Mouse (Mus musculus) testis, postnatal 10 days (tissue): ENCODE results near the gene Timmdc1.
A peak's percentile ranks its signal among the peaks of the same experiment; 100 is the strongest.
"Not testable (repeated sequence)": the region's sequence is repeated elsewhere in the genome, so short reads cannot be mapped to it uniquely, and the experiment has no call there.

Experiments
- DNase-seq: peaks from one replicate; pipeline ENCODE4 v3.0.0; 2021; ENCODE audit warnings: low spot score

Timmdc1 gene

DNA sequence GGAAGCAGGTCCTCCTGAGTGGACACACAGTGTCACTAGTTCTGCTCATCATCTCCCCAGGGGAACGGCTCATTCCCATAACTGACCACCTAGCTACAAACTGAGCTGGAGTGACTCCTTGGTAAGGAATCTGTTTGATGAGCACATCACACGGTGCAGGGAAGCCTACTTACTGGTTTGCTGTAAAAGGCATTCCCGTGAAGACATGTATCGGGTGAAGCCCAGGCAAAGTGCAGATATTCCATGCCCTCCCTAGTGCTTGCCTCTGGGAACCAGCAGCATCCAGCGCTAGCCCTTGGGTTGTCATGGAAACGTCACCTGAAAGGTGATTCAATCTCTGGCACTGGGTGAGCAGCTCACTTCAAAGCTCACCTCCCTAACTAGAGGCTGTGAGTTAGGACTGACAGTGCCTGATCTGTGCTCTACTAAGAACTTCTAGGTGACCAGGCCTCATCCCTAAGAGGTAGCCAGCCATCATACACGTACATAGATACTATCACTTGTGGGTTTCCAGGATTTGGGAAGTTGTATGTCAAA is 25.8 kb downstream of the Timmdc1 start:
- DNase-seq = no peak

DNA sequence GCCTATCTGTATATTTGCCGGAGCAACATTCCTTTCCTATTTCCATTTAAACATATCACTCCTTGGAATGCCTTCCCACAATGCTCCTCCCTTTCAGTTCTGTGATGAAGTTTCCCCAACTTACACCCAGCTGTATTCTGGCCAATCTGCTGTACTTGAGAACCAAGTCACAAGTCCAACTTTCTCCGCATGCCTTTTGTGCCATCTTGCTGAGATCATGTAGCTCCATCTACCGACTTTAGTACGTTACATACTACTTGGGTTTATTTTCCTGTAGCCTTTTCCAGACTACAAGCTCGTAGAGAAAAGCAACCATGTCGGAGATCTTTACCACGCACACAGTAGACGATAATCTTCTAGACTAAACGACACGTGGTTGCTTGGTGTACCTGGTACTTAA is 28.6 kb downstream of the Timmdc1 start:
- DNase-seq = no peak

GRCm38 (mm10) chr16:38492551-38492950 is 29.9 kb downstream of the Timmdc1 start:
- DNase-seq = no peak

GRCm38 (mm10) chr16:38483582-38484309 is 38.7 kb downstream of the Timmdc1 start:
- no peak for DNase-seq

DNA sequence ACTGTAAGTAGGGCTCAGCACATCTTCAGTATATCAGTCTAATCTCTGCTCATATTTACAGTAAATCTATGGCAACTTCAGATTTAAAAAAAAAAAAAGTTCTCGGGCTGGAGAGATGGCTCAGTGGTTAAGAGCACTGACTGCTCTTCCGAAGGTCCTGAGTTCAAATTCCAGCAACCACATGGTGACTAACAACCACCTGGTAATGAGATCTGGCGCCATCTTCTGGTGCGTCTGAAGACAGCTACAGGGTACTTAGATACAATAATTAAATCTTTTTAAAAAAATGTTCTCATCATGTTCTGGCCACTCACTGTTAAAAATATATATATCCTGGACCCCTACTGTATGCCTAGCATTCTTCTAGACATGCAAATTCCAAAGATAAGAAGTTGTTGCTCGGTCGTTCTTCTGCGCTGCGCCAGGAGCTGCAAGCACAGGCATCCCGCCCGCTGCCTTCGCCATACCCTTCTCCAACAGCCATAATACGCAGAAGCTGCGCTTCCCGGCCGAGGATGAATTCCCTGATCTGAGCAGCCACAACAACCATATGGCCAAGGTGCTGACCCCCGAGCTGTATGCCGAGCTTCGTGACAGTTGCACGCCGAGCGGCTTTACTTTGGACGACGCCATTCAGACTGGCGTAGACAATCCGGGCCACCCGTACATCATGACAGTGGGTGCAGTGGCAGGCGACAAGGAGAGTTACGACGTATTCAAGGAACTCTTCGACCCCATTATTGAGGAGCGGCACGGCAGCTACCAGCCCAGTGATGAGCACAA is 39.5 kb downstream of the Timmdc1 start:
- peak; percentile 70 for DNase-seq

- no peak for DNase-seq
Measured at GRCm38 (mm10) chr16:38481327-38481726, 41.1 kb downstream of the Timmdc1 start.

DNA sequence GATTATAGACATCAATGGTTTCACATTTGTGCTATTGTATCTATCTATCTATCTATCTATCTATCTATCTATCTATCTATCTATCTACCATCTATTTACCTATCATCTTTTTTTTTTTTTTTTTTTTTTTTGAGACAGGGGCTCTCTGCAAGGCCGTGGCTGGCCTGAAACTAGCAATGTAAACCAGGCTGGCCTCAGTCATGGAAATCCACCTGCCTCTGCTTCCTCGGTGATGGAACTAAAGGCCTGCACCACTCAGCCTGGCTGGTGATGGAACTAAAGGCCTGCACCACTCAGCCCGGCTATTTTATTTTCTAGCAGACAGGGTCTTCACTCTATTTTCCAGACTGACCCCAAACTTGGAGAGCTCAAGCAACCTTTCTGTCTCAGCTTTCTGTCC is 44.2 kb downstream of the Timmdc1 start:
- DNase-seq = no peak

DNA sequence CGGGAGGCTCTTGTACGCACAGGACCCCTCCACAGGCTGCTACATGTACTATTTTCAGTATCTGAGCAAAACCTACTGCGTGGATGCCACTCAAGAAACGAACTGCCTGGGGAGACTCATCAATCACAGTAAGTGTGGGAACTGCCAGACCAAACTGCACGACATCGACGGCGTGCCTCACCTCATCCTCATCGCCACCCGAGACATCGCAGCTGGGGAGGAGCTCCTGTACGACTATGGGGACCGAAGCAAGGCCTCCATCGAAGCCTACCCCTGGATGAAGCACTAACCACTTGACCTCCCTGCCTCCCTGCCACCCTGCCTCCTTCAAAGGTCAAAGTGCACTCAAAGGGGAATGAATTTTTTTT is 45.2 kb downstream of the Timmdc1 start:
- DNase-seq = not testable (repeated sequence)

- peak; percentile 49 for DNase-seq
Measured at GRCm38 (mm10) chr16:38476312-38477240, 45.9 kb downstream of the Timmdc1 start.

- DNase-seq = no peak
Measured at GRCm38 (mm10) chr16:38475681-38476311, 46.7 kb downstream of the Timmdc1 start.

- no peak for DNase-seq
Measured at GRCm38 (mm10) chr16:38474677-38475286, 47.7 kb downstream of the Timmdc1 start.

- no peak for DNase-seq
Measured at GRCm38 (mm10) chr16:38473661-38474060, 48.8 kb downstream of the Timmdc1 start.

DNA sequence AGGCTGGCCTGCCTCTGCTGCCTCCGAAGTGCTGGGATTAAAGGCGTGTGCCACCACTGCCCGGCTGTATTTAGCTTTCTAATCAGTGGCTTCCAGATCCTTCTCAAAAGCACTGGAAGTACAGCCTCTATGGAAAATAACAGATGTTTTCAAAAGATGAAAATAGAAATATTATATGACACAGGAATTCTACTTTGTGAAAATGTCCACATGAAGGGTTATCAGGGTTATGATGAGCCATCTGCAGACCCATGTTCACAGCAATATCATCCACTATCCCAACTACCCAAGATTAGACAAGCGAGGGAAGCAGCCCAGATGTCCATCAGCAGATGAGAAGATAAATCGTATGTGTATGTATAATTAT is 50.0 kb downstream of the Timmdc1 start:
- no peak for DNase-seq

GRCm38 (mm10) chr16:38471697-38472506 is 50.6 kb downstream of the Timmdc1 start:
- DNase-seq = no peak

- no peak for DNase-seq
Measured at GRCm38 (mm10) chr16:38469437-38469836, 53.0 kb downstream of the Timmdc1 start.

- DNase-seq = no peak
Measured at GRCm38 (mm10) chr16:38468706-38469018, 53.8 kb downstream of the Timmdc1 start.

DNA sequence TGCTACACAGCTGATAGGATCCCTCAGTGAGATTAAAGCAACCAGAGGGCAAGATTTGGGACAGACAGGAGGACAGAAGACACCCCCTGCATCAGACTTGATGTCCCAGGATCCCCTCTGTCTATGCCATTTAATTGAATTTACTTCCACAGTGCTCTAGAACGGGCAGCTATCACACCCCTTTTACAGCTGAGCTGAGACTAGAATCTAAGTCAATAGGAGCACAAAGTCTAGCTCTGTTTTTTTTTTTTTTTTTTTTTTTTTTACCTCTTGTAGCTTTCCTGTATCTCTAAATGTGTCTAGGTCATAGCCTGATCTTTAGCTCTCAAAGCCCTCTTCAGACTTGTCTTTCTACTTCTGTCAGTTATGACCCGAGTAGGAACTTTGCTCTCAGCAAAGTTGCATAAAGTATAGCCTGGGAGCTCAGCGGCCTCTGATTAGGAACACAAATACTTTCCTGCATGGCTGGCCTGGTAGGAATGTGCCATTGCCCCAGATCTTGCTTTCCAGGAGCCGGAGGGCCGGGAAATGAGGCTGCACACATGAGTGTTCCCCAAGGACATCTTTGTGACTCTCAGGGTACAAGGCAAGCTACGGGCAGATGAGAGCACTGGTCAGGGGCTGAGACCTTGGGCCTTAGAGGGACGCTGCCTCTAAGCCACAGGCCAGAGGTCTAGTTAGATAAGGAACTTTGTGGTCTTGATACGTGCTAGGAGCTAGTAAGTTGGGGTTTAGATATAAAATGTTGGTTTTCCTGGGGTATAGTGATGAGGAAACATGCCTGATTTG is 54.4 kb downstream of the Timmdc1 start:
- DNase-seq = no peak

DNA sequence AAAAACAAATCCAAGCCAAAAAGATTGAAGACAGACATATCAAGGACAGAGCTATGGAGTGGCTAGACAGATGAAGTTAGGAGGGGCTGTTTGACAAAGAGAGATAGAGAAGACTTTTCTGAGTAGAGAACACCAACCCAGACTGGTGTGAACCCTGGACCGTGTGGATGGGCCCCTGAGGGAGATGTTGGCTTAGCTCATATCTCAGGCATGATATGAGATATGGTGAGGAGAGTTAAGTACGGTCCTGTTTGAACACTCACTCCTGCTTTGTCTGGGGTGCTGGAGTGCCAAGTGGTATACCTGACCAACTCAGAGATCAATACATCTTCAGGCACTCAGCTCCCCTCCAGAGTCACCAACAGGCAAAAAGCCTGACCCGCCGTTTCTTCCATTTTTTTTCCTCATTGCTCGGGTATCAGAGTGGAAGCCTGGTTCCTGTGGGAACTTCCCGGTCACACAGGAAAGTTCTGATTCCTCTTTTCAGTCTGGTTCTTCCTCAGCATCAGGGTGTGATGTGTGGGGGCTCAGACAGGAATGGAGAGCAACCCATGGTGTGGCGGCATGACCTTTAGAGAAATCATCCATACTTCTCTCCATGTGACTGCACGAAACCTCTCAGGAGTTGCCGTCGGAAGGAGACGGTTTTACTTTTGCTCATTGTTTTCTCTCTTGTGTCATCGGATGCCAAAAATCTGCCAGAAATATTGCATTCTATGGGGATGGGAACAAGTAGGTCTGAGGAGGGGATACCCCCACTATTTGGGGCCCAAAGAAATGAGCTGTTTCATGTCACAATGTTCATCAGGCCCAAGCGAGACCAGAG is 55.2 kb downstream of the Timmdc1 start:
- DNase-seq = no peak

- no peak for DNase-seq
Measured at GRCm38 (mm10) chr16:38466089-38466488, 56.4 kb downstream of the Timmdc1 start.
